Mouse (Mus musculus) forebrain, embryonic 16.5 days (tissue): ENCODE measurements around the gene Agrn. TPM values are rescaled to one million over a fixed set of nuclear protein-coding genes. Genes with fewer than 3 reads are reported as not detected.

Source experiments
- ATAC-seq: fragments of 200-750 bp; cut with Nextera tagmentation; 2 replicates; pipeline ENCODE4 v1.8.0; 2017; ENCODE audit warnings: mild to moderate bottlenecking, moderate library complexity
- H3K27ac ChIP-seq: fragments of 300-500 bp; sonication (generic); 2 replicates; pipeline ENCODE4 v1.5.1; 2014; ENCODE audit warnings: low read length, control low read depth
- H3K27me3 ChIP-seq: fragments of 300-500 bp; sonication (generic); replicated peaks from 2 replicates; pipeline ENCODE4 v1.6.1; 2014; ENCODE audit warnings: low read length; ENCODE audit not compliant: control insufficient read depth, insufficient read depth
- H3K36me3 ChIP-seq: fragments of 300-500 bp; sonication (generic); 2 replicates; pipeline ENCODE4 v1.6.1; 2014; ENCODE audit not compliant: control insufficient read depth, insufficient read depth
- H3K4me1 ChIP-seq: fragments of 300-500 bp; sonication (generic); replicated peaks from 2 replicates; pipeline ENCODE4 v1.6.1; 2014; ENCODE audit warnings: low read length; ENCODE audit not compliant: control insufficient read depth, insufficient read depth
- H3K4me2 ChIP-seq: fragments of 300-500 bp; sonication (generic); 2 replicates; pipeline ENCODE4 v1.6.1; 2014; ENCODE audit warnings: mild to moderate bottlenecking, low read length, control low read depth
- H3K4me3 ChIP-seq: fragments of 300-500 bp; sonication (generic); replicated peaks from 2 replicates; pipeline ENCODE4 v1.5.1; 2014; ENCODE audit warnings: mild to moderate bottlenecking, low read length, control low read depth
- H3K9ac ChIP-seq: fragments of 300-500 bp; sonication (generic); replicated peaks from 2 replicates; pipeline ENCODE4 v1.6.1; 2014; ENCODE audit warnings: low read depth, low read length, control low read depth
- H3K9me3 ChIP-seq: fragments of 300-500 bp; sonication (generic); 2 replicates; pipeline ENCODE4 v1.6.1; 2016; ENCODE audit warnings: low read length; ENCODE audit not compliant: control insufficient read depth
- WGBS: fragments of 180-500 bp; shearing (Covaris S2); extraction: QIAGEN DNeasy Blood & Tissue Kit; methylation state at CpG from one replicate; pipeline ENCODE4 v1.1.7; 2014; 5-methylcytosine and 5-hydroxymethylcytosine counted together
- polyA plus RNA-seq: library from polyadenylated mRNA; unstranded; fragments of >200 nt; fragmentation: Nextera tagmentation; extraction: Ambion mirVana; gene quantifications from 2 replicates; pipeline ENCODE4 v1.2.1, GENCODE M21; 2015

Gene Agrn
- polyA plus RNA-seq, 1 experiment from 2014 or later: 125 TPM

- H3K27me3 ChIP-seq: no peaks in the 10 kb centered on the region
- no peaks in the 10 kb centered on the region for H3K9me3 ChIP-seq
- H3K4me3 ChIP-seq: no peak overlapping the region
- peaks cover 4% of the 10 kb centered on the region; the same call in 1 of the 2 replicates for H3K4me1 ChIP-seq
- no peak overlapping the region for H3K9ac ChIP-seq
- no peak overlapping the region for H3K27ac ChIP-seq
- H3K4me2 ChIP-seq: no peak overlapping the region
- WGBS: 94% methylated on average over 2 of the region's 2 CpGs
- peaks cover under 1% of the 10 kb centered on the region for H3K36me3 ChIP-seq
- no peak for ATAC-seq
These were observed 27.0 kb upstream of the Agrn start for GRCm38 (mm10) chr4:156224276-156224675.

DNA sequence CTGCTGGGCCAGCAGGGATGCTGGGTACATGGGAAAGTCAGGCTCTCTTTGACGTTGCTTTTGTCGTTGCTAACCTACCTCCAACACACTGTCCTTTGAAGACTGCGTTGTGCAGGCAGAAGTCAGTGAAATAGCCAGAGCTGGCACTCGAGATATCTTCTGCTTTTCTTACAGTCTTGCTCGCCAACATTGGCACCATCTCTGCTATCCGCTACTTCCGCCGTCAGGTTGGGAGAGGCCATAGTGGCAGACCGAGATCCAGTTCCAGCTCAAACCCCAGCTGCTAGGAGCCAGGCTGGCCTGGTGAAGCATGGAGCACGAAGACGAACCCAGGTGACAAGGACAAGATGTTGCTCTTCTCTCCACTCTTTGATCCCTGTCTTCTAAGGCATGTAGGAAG, 22.6 kb upstream of the Agrn start:
- Histone ChIP-seq H3K9me3 (no peaks in the 10 kb centered on the region), H3K4me2 (no peak overlapping the region), H3K4me1 (no peaks in the 10 kb centered on the region), H3K4me3 (no peak overlapping the region), H3K27me3 (no peaks in the 10 kb centered on the region), H3K9ac (no peak overlapping the region), H3K36me3 (no peaks in the 10 kb centered on the region), H3K27ac (no peak overlapping the region)
- ATAC-seq: no peak
- WGBS: 92% methylated on average over 11 of the region's 11 CpGs

DNA sequence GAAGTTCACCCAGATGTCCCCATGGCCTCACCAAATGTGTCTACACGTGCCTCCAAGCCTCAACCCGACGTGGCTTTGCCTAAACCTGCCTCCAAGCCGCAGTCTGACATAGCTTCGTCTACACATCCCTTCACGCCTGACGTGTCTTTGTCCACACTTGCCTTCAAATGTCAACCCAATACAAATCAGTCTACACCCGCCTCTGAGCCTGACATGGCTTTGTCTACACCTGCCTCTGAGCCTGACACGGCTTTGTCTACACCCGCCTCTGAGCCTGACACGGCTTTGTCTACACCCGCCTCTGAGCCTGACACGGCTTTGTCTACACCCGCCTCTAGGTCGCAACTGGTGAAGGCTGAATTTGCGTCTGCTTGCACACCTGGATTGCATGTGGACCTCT, 20.6 kb upstream of the Agrn start:
- Histone ChIP-seq H3K4me2 (no peak overlapping the region), H3K36me3 (no peaks in the 10 kb centered on the region), H3K27ac (no peak overlapping the region), H3K9ac (no peak overlapping the region), H3K4me3 (no peak overlapping the region), H3K9me3 (no peaks in the 10 kb centered on the region), H3K4me1 (no peaks in the 10 kb centered on the region), H3K27me3 (no peaks in the 10 kb centered on the region)
- ATAC-seq: no peak
- WGBS: 84% methylated on average over 16 of the region's 16 CpGs

GRCm38 (mm10) chr4:156217022-156217669, 19.9 kb upstream of the Agrn start:
- no peak for ATAC-seq

GRCm38 (mm10) chr4:156216196-156216595, 18.9 kb upstream of the Agrn start:
- Histone ChIP-seq H3K4me3 (no peak overlapping the region), H3K4me2 (no peak overlapping the region), H3K4me1 (no peaks in the 10 kb centered on the region), H3K27ac (no peak overlapping the region), H3K9ac (no peak overlapping the region), H3K27me3 (no peaks in the 10 kb centered on the region), H3K36me3 (no peaks in the 10 kb centered on the region), H3K9me3 (no peaks in the 10 kb centered on the region)
- ATAC-seq: no peak
- WGBS: 90% methylated on average over 2 of the region's 2 CpGs

More at GRCm38 (mm10) chr4:156217022-156217669, 19.9 kb upstream of the Agrn start:
- H3K9ac ChIP-seq: no peak overlapping the region
- WGBS: 82% methylated on average over 16 of the region's 16 CpGs
- H3K27ac ChIP-seq: no peak overlapping the region
- no peak overlapping the region for H3K4me2 ChIP-seq
- H3K36me3 ChIP-seq: no peaks in the 10 kb centered on the region
- no peaks in the 10 kb centered on the region for H3K27me3 ChIP-seq
- no peak overlapping the region for H3K4me3 ChIP-seq
- no peaks in the 10 kb centered on the region for H3K4me1 ChIP-seq
- H3K9me3 ChIP-seq: no peaks in the 10 kb centered on the region

- no peak for ATAC-seq
These were observed 18.4 kb upstream of the Agrn start, which contains the start of gene Perm1 for GRCm38 (mm10) chr4:156215649-156216048. Gene Perm1 (plus strand): TSS chr4:156215868.

GRCm38 (mm10) chr4:156213134-156213533, 15.8 kb upstream of the Agrn start:
- H3K4me3 ChIP-seq: no peak overlapping the region
- WGBS: 93% methylated on average over 13 of the region's 13 CpGs
- H3K4me1 ChIP-seq: no peaks in the 10 kb centered on the region
- no peak overlapping the region for H3K9ac ChIP-seq
- no peak overlapping the region for H3K27ac ChIP-seq
- no peaks in the 10 kb centered on the region for H3K9me3 ChIP-seq
- H3K36me3 ChIP-seq: no peaks in the 10 kb centered on the region
- ATAC-seq: no peak
- no peaks in the 10 kb centered on the region for H3K27me3 ChIP-seq
- H3K4me2 ChIP-seq: no peak overlapping the region

More at GRCm38 (mm10) chr4:156215649-156216048, 18.4 kb upstream of the Agrn start, which contains the start of gene Perm1:
- H3K27ac ChIP-seq: no peak within 1 kb of the TSS
- no peaks in the 10 kb centered on the region for H3K27me3 ChIP-seq
- no peak within 1 kb of the TSS for H3K9ac ChIP-seq
- H3K4me1 ChIP-seq: no peaks in the 10 kb centered on the region
- no peak within 1 kb of the TSS for H3K4me3 ChIP-seq
- H3K9me3 ChIP-seq: no peaks in the 10 kb centered on the region
- 78% methylated on average over 4 of the region's 4 CpGs for WGBS
- no peaks in the 10 kb centered on the region for H3K36me3 ChIP-seq
- H3K4me2 ChIP-seq: no peak within 1 kb of the TSS

- H3K9me3 ChIP-seq: no peaks in the 10 kb centered on the region
- no peak for ATAC-seq
- no peak overlapping the region for H3K4me3 ChIP-seq
- 85% methylated on average over 13 of the region's 13 CpGs for WGBS
- H3K36me3 ChIP-seq: no peaks in the 10 kb centered on the region
- no peak overlapping the region for H3K9ac ChIP-seq
- H3K4me2 ChIP-seq: no peak overlapping the region
- no peaks in the 10 kb centered on the region for H3K27me3 ChIP-seq
- peaks cover 2% of the 10 kb centered on the region; the same call in 1 of the 2 replicates for H3K4me1 ChIP-seq
- H3K27ac ChIP-seq: no peak overlapping the region
These were observed 12.8 kb upstream of the Agrn start for GRCm38 (mm10) chr4:156209963-156210635.

DNA sequence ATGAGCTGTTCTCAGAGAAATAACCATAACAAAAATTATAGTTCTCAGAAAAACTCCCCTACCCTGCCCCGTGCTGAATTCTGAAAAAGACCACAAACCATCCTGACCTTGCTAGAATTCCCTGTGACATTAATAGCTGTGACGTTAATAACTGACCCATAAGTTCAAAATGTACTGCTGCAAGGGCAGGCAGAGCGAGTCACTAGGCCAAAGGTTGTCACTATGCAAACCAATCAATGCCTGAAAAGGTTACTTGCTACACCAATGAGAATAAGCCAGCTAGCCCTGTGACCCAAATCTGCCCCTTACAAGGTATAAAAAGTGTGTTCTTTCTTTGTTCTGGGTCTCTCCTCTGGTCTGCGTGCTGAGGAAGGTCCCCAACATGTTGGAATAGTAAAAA, 11.6 kb upstream of the Agrn start:
- ATAC-seq: no peak
- Histone ChIP-seq H3K4me2 (no peak overlapping the region), H3K4me1 (peaks cover 8% of the 10 kb centered on the region), H3K27me3 (no peaks in the 10 kb centered on the region), H3K9ac (no peak overlapping the region), H3K4me3 (no peak overlapping the region), H3K36me3 (no peaks in the 10 kb centered on the region), H3K9me3 (no peaks in the 10 kb centered on the region), H3K27ac (no peak overlapping the region)
- 93% methylated on average over 4 of the region's 4 CpGs for WGBS
